Mouse (Mus musculus): ENCODE data around the gene 1500011B03Rik.

DNA sequence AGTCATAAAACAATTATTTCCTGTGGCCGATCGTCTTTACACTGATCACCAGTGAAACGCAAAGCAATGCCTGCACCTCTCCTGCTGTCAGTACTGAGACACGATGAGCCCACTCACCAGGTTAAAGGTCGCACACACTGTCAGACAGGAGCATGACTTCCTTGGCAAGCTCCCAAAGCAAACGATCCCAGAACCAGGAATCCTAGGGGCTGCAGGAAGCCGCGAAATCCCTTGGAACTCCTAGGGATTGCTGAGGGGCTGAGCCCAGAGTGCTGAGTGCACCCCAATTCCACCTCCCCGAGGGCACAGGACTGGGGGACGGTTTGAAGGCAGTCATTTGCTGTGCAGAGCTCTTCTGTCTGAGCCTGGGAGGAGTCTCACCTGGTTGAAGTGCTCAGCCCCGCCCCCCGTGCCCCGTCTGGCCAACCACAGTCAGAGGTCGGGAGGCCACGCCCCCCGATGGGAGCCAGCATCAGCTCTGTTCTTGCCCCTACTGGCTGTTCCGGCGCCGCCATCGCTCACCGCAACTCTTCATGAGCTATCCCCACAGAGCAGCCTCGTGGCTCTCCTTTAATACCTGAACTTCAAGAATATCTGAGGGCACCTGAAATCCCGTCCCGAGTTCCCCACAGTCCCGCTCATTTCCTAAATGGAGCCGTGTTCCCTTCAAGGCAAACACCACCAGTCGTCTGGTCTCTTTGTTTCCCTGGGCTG lies 2.9 kb upstream of the 1500011B03Rik start:
- TF ChIP-seq CEBPB (IDR thresholded peaks at IDR 0.05; ENCODE audit: low read depth) (no peak), CTCF (IDR thresholded peaks at IDR 0.05; ENCODE audit: control insufficient read depth, insufficient read depth, insufficient read length) (no peak), MYOG (IDR thresholded peaks at IDR 0.05; ENCODE audit: control insufficient read depth, extremely low read depth, insufficient read length) (no peak)
